Mouse (Mus musculus) liver, postnatal 0 days (tissue): ENCODE data around the gene Trim2.

Experiments used
- CTCF ChIP-seq: sonication (generic); IDR thresholded peaks from 2 replicates; pipeline ENCODE4 v1.5.1; 2016; ENCODE audit warnings: antibody characterized with exemption, low read depth
- EP300 ChIP-seq: IDR thresholded peaks from 2 replicates; pipeline ENCODE4 v1.6.1; 2016; ENCODE audit warnings: antibody characterized with exemption, low read depth, mild to moderate bottlenecking

GRCm38 (mm10) chr3:84278809-84279208 lies 27.9 kb downstream of the Trim2 start:
- TF ChIP-seq CTCF (no peak), EP300 (no peak)
